ENCODE assay signal across 17 mouse cellular contexts in genomic region chr2:131906846-131907245, GRCm38 (mm10). TPM values are rescaled to one million over a fixed set of nuclear protein-coding genes. Genes with fewer than 3 reads are reported as not detected.
DNase-seq lines count a peak whose midpoint lies in the region; ATAC-seq and TF ChIP-seq lines count a peak whose summit lies in the region.
"Had no signal": no experiment of that assay in that cellular context is flagged by ENCODE, and none has a peak within 500 bp of the region (broad histone marks: within the 10 kb centered on the region; RNA-seq: fewer than 3 reads in every experiment).

No protein-coding gene starts in this region.

- DNase-seq in cerebellum, postnatal 14 days, result peak; percentile 46 to 54
- peak; percentile 65 for DNase-seq in liver, adult 2 months (ENCODE audit: extremely low read depth, low read depth, low spot score)
- DNase-seq in liver, embryonic 11.5 days (ENCODE audit: low spot score), result no peak
- peak; percentile 79 for DNase-seq in adrenal gland, postnatal 10 days
- peak; percentile 19 for DNase-seq in kidney, postnatal 10 days
- DNase-seq in thymus, postnatal 36 days, result no peak
- DNase-seq in midbrain, embryonic 14.5 days, result no peak
- DNase-seq: B cell, adult 2 months; thymus, adult 2 months had no signal

- H3K9ac ChIP-seq in liver, adult 2 months (ENCODE audit: low read depth, low read length), result no peak overlapping the region
- H3K9ac ChIP-seq in liver, embryonic 11.5 days (ENCODE audit: low read depth, low read length), result no peak overlapping the region
- no peak overlapping the region for H3K9ac ChIP-seq in midbrain, embryonic 14.5 days (replicated peaks; ENCODE audit: low read length)
- H3K9ac ChIP-seq: lung, embryonic 15.5 days; midbrain, embryonic 12.5 days; neural tube, embryonic 12.5 days had no signal

- no peaks in the 10 kb centered on the region for H3K36me3 ChIP-seq in liver, adult 2 months (ENCODE audit: control insufficient read depth, insufficient read depth, low read length)
- H3K36me3 ChIP-seq in liver, embryonic 11.5 days (ENCODE audit: control insufficient read depth, insufficient read depth, low read length), result no peaks in the 10 kb centered on the region
- H3K36me3 ChIP-seq in midbrain, embryonic 14.5 days (ENCODE audit: control insufficient read depth, insufficient read depth, low read length), result no peaks in the 10 kb centered on the region
- H3K36me3 ChIP-seq: G1E; lung, embryonic 15.5 days; midbrain, embryonic 12.5 days; neural tube, embryonic 12.5 days had no signal

- ATAC-seq in cerebellum, adult (ENCODE audit: insufficient number of reproducible peaks, low FRiP score, low TSS enrichment), result no peak
- ATAC-seq in liver, embryonic 11.5 days (replicated peaks; ENCODE audit: low FRiP score), result no peak
- ATAC-seq in midbrain, embryonic 14.5 days (ENCODE audit: low FRiP score, low TSS enrichment), result no peak

- no peak for TF ChIP-seq POLR2A in liver, adult 2 months (IDR thresholded peaks at IDR 0.05; ENCODE audit: extremely low read depth, insufficient read depth, low read length)

- H3K4me2 ChIP-seq in liver, embryonic 11.5 days, result no peak overlapping the region
- no peak overlapping the region for H3K4me2 ChIP-seq in midbrain, embryonic 14.5 days (ENCODE audit: low read length)
- H3K4me2 ChIP-seq: lung, embryonic 15.5 days; midbrain, embryonic 12.5 days; neural tube, embryonic 12.5 days had no signal

- no peaks in the 10 kb centered on the region for H3K9me3 ChIP-seq in liver, embryonic 11.5 days (ENCODE audit: control insufficient read depth, low read length)
- H3K9me3 ChIP-seq in midbrain, embryonic 14.5 days (ENCODE audit: control insufficient read depth, low read length), result no peaks in the 10 kb centered on the region
- H3K9me3 ChIP-seq: G1E; lung, embryonic 15.5 days; midbrain, embryonic 12.5 days; neural tube, embryonic 12.5 days had no signal

- H3K79me2 ChIP-seq in liver, adult 2 months (ENCODE audit: control insufficient read depth, insufficient read depth, low read length), result no peaks in the 10 kb centered on the region

- H3K4me3 ChIP-seq in liver, adult 2 months (ENCODE audit: insufficient read depth, low read depth, low read length), result no peak overlapping the region
- H3K4me3 ChIP-seq in liver, embryonic 11.5 days (ENCODE audit: low read depth, low read length), result no peak overlapping the region
- no peak overlapping the region for H3K4me3 ChIP-seq in midbrain, embryonic 14.5 days (replicated peaks; ENCODE audit: low read depth, low read length)
- H3K4me3 ChIP-seq: layer of hippocampus, adult 2 months; lung, embryonic 15.5 days; midbrain, embryonic 12.5 days; neural tube, embryonic 12.5 days had no signal

- no peak for TF ChIP-seq CTCF in liver, adult 2 months (IDR thresholded peaks at IDR 0.05; ENCODE audit: low read depth, low read length)

- H3K4me1 ChIP-seq in liver, adult 2 months (ENCODE audit: control insufficient read depth, insufficient read depth, low read length), result peaks cover 4% of the 10 kb centered on the region; the same call in 1 of the 2 replicates
- peaks cover 17% of the 10 kb centered on the region for H3K4me1 ChIP-seq in liver, embryonic 11.5 days (replicated peaks; ENCODE audit: control insufficient read depth, insufficient read depth, low read length)
- peaks cover 12% of the 10 kb centered on the region for H3K4me1 ChIP-seq in midbrain, embryonic 14.5 days (ENCODE audit: control insufficient read depth, insufficient read depth, low read length)

- H3K27me3 ChIP-seq in liver, adult 2 months (ENCODE audit: control insufficient read depth, insufficient read depth, low read length), result no peaks in the 10 kb centered on the region
- H3K27me3 ChIP-seq in liver, embryonic 11.5 days (replicated peaks; ENCODE audit: control insufficient read depth, insufficient read depth, low read length), result no peaks in the 10 kb centered on the region
- no peaks in the 10 kb centered on the region for H3K27me3 ChIP-seq in midbrain, embryonic 14.5 days (ENCODE audit: control insufficient read depth, insufficient read depth, low read length)
- H3K27me3 ChIP-seq: lung, embryonic 15.5 days; midbrain, embryonic 12.5 days; neural tube, embryonic 12.5 days had no signal

- H3K27ac ChIP-seq in liver, adult 2 months (replicated peaks; ENCODE audit: insufficient read depth, low read depth, low read length), result no peak overlapping the region
- H3K27ac ChIP-seq in liver, embryonic 11.5 days (ENCODE audit: low read depth, low read length), result no peak overlapping the region
- H3K27ac ChIP-seq in midbrain, embryonic 14.5 days (replicated peaks; ENCODE audit: low read depth, low read length), result no peak overlapping the region
- H3K27ac ChIP-seq: layer of hippocampus, adult 2 months; lung, embryonic 15.5 days; midbrain, embryonic 12.5 days; neural tube, embryonic 12.5 days had no signal

- WGBS in liver, adult 2 months, result 14% methylated on average over 1 of the region's 1 CpGs
- WGBS in liver, embryonic 11.5 days, result 75% methylated on average over 1 of the region's 1 CpGs
- WGBS in midbrain, embryonic 14.5 days, result 82% methylated on average over 1 of the region's 1 CpGs

RNA-seq across cellular contexts. Expression of gene Prnp, which starts 2.9 kb away (rescaled TPM):
- total RNA-seq in liver, adult 2 months (2014; rRNA removed), result 24.7 and 31.5 TPM in 2 replicates
- polyA plus RNA-seq in liver, adult 2 months (2012; rRNA removed), result 20.4 and 22.0 TPM in 2 replicates
- polyA plus RNA-seq in liver, embryonic 11.5 days (2014; fragmentation: Nextera tagmentation; extraction: Ambion mirVana), result 32.6 and 33.3 TPM in 2 replicates
- total RNA-seq in adrenal gland, postnatal 10 days (2021), result 10 to 100 TPM; 75.0 to 75.3 TPM
- polyA plus RNA-seq in midbrain, embryonic 14.5 days (2014; fragmentation: Nextera tagmentation; extraction: Ambion mirVana), result 97.3 and 118 TPM in 2 replicates

RNA-seq across cellular contexts. Expression of gene Prn, which starts 2.9 kb away (rescaled TPM):
- total RNA-seq in liver, adult 2 months (2014; rRNA removed), result not detected in 2 replicates
- polyA plus RNA-seq in liver, adult 2 months (2012; rRNA removed), result not detected in 2 replicates
- 0.25 TPM in 1 of 2 replicates, not detected in the other for polyA plus RNA-seq in liver, embryonic 11.5 days (2014; fragmentation: Nextera tagmentation; extraction: Ambion mirVana)
- not detected for total RNA-seq in adrenal gland, postnatal 10 days (2021)
- polyA plus RNA-seq in midbrain, embryonic 14.5 days (2014; fragmentation: Nextera tagmentation; extraction: Ambion mirVana), result not detected in 2 replicates
- total RNA-seq: G1E; hematopoietic stem cell, adult 5-6 weeks; layer of hippocampus, adult 2 months; left cerebral cortex, postnatal 10 days had no signal
- polyA plus RNA-seq: G1E; lung, embryonic 15.5 days; midbrain, embryonic 12.5 days; neural tube, embryonic 12.5 days; thymus, adult 2 months had no signal

RNA-seq across cellular contexts. Expression of gene Prnd, which starts 43.8 kb away (rescaled TPM):
- 0.07 TPM in 1 of 2 replicates, not detected in the other for total RNA-seq in liver, adult 2 months (2014; rRNA removed)
- polyA plus RNA-seq in liver, adult 2 months (2012; rRNA removed), result not detected in 2 replicates
- 1.6 and 2.5 TPM in 2 replicates for polyA plus RNA-seq in liver, embryonic 11.5 days (2014; fragmentation: Nextera tagmentation; extraction: Ambion mirVana)
- total RNA-seq in adrenal gland, postnatal 10 days (2021), result 10 to 100 TPM in 1 of 2 experiments, 1 to 10 TPM in 1; 6.3 to 15.8 TPM
- 6.4 and 14.1 TPM in 2 replicates for polyA plus RNA-seq in midbrain, embryonic 14.5 days (2014; fragmentation: Nextera tagmentation; extraction: Ambion mirVana)
- total RNA-seq: hematopoietic stem cell, adult 5-6 weeks; layer of hippocampus, adult 2 months had no signal
- polyA plus RNA-seq: G1E had no signal

RNA-seq across cellular contexts. Expression of gene Erv3, which starts 47.3 kb away (rescaled TPM):
- not detected in 2 replicates for total RNA-seq in liver, adult 2 months (2014; rRNA removed)
- not detected in 2 replicates for polyA plus RNA-seq in liver, adult 2 months (2012; rRNA removed)
- polyA plus RNA-seq in liver, embryonic 11.5 days (2014; fragmentation: Nextera tagmentation; extraction: Ambion mirVana), result not detected in 2 replicates
- total RNA-seq in adrenal gland, postnatal 10 days (2021), result not detected
- polyA plus RNA-seq in midbrain, embryonic 14.5 days (2014; fragmentation: Nextera tagmentation; extraction: Ambion mirVana), result not detected in 2 replicates
- total RNA-seq: hematopoietic stem cell, adult 5-6 weeks had no signal
- polyA plus RNA-seq: lung, embryonic 15.5 days; midbrain, embryonic 12.5 days; neural tube, embryonic 12.5 days had no signal

Comparison
In these comparisons a context has a peak if more than half of its experiments do, and no peak if none do; other contexts are left out.
1. DNase-seq: peak in cerebellum, postnatal 14 days (2 of 2), liver, adult 2 months (single experiment), adrenal gland, postnatal 10 days (single experiment) and kidney, postnatal 10 days (single experiment); none in liver, embryonic 11.5 days (single experiment), thymus, postnatal 36 days (0 of 2) and midbrain, embryonic 14.5 days (single experiment).